Mouse (Mus musculus) embryo, embryonic 10 days (tissue): ENCODE results near the gene Tsnaxip1.
"Not testable (repeated sequence)": the region's sequence is repeated elsewhere in the genome, so short reads cannot be mapped to it uniquely, and the experiment has no call there.

Experiments
- DNase-seq: peaks from one replicate; pipeline ENCODE4 v3.0.0-alpha.2; 2015; ENCODE audit warnings: low spot score

Tsnaxip1 gene

DNA sequence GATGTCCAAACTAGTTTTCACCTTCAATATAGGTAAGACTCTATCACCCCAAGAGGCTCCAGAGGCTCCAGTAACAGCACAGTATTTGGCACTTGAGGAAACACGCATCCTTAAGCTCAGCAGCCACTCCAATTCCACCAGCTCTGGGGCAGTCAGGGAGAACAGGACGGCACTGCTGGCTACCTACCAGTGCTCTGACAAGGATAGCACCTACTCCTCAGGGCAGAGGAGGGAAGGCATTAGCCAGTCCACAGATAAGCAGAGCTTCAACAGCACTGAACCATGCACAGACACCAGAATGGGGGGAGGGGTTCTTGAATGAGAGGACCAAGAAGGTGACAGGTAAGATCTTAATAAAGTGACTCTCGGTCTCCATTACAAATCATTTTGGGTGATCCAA lies 7.9 kb upstream of the Tsnaxip1 start:
- no peak for DNase-seq

DNA sequence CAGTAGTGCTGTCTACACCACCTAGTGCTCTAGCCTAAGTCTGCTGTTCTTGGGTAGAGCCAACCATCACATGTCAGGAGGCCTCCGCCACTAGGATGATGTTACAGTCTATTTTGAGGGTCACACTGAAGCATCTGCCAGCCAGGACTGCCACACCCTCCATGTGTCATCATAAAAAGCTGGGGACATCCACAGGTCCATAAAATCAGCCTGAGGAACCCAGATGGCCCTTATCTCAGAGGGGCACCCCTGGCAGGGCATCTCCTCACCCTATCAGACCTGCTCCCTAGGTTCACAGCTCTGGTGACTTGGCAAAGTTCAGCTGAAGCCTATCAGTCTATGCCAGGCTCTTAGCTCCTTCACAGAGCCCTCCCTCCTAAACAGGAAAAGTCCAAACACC lies 6.6 kb upstream of the Tsnaxip1 start:
- no peak for DNase-seq

DNA sequence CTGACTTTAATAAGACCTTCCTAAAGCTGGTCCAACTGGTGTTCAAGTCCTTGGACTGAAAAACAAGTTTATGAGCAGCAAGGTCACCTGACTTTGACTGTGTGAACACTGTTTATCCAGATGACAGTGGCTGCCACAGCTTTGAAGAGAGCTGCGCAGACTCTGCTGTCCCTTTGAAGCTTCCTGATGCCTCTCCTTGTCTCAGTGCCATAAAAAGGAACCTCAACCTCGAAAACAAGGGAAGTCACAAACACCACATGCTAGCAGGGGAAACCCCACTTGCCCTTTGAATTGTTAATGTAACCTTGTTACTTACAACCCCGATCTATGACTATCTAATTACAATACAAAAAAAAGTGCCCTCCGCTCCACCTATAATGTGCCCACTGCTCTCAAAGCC lies 2.0 kb upstream of the Tsnaxip1 start:
- DNase-seq: no peak

DNA sequence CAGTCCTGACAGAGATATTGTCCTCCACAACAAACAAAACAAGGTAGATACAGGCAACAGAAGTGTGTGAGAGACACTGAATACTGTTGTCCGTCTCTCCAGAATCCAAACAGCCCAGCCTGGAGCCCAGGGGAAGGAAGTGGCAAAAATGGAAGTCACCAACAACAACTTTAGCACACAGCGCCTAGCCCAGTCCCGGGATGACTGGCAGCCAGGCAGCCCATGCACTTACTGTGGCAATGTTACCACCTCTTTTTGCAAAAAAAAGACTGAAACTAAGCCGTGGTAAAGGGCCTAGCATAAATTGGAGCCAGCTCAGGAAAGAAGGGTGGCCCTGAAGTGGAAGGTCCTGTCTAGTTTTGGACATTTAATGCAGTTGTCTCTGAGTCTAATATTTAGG lies 1.2 kb upstream of the Tsnaxip1 start:
- DNase-seq: peak; percentile 9

DNA sequence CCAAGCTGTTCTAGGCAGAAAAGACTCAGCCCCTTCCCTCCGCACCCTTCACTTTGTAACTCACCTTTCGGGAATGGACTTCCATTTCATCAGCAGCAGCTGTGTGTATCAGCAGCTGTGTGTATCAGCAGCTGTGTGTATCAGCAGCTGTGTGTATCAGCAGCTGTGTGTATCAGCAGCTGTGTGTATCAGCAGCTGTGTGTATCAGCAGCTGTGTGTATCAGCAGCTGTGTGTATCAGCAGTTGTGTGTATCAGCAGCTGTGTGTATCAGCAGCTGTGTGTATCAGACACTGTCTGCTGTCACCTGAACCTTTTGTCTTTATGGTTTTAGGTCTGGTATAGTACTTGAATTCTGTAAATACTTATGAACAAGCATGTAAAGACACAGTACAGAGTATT lies 6.2 kb downstream of the Tsnaxip1 start:
- DNase-seq: not testable (repeated sequence)

DNA sequence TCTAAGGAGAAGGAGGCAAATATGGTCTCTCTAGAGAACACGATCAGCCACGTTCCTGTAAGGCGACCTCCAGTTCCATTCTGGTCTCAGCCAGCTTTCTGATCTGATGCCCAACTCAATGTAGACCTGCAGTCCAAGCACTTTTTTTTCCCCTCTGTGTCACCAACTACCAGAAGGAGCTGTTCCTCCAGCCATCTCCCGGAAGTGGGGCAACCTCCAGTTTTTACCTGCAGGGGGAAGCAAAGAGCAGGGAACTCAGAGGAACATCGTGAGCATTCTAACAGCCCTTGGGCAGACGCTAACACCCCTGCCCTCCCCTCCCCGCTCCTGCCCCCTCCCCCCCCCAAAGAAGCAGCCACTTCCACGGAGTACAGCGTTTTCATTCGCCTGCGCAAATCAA lies 7.8 kb downstream of the Tsnaxip1 start:
- peak; percentile 39 for DNase-seq

DNA sequence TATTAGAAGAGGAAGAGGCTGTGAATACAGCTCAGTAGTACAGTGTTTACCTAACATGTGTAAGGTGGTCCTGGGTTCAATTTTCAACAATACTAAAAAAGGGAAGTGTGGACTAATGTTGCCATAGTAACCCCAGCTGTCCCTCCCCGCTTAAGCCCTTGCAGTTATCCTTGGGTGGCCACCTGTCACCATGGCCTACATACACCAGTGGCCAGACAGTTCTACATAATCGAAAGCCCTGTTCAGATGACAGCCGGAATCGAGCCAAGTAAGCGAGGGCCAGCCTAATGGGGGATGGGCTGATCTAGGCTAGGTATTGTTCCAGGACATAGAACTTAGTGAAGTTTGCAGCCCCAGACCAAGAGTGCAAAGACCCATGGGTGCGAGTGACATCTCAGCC lies 9.5 kb downstream of the Tsnaxip1 start:
- DNase-seq: no peak

DNA sequence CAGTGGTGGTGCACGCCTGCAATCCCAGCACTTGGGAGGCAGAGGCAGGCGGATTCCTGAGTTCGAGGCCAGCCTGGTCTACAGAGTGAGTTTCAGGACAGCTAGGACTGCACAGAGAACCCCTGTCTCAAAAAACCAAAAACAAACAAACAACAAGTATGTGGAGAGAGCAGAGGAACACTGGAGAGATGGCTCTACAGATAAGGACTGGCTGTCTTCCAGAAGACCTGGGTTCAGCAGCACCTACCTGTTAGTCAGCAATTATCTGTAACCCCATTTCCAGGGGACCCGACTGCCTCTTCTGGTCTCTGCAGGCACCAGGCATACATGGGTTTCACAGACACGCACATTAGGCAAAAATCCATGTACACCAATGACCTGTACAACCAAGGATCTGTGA lies 11.7 kb downstream of the Tsnaxip1 start:
- DNase-seq: no peak

DNA sequence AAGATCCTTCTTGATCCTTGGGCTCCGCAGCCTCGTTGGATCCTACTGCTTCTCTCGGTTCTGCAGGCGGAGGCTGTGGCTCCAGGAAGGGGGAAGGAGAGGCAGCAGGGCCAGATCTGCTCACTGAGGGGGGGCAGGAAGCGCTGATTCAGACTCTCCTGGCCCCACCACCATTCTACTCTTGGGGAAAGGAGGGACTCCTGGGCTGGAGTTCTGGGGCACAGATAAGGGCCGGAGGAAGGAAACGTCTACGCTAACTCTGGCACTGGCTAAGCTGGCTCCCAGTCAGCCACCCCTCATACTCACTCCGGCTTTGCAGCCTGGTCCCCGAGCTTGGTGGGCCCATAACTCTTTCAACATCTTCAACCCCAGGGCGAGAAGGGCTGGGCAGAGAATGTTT lies 19.1 kb downstream of the Tsnaxip1 start:
- no peak for DNase-seq

DNA sequence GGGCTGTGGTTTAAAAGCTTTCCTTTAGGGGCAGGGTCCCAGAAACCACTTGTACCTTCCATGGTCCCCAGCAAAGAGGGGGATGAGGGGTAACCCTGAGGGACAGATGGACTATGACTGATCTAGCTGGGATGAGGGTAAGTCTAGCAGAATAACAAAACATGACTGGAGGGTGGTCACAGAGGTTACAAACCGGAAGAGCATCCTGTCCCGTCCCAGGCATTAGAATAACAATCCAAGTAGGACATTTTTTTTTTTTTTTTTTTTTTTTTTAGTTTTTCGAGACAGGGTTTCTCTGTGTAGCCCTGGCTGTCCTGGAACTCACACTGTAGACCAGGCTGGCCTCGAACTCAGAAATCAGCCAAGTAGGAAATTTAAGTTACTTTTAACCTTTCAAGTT lies 22.5 kb downstream of the Tsnaxip1 start:
- no peak for DNase-seq

DNA sequence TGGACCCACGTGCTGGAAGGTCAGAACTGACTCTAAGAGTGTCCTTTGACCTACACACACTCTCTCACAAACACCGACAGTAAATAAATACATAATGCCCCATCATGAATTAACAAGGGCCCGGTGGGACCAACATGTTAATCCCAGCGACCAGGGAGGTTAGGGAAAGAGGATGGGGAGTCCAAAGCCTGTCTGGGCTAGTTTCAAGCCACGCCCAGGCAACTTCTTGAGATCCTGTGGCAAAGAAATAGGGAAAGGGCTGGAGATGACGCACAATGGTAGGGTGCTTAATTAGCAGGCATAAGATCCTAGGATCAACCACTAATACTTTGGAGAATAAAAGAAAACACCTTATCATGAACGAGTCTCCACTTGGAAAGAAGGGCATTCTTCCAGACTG lies 23.1 kb downstream of the Tsnaxip1 start:
- no peak for DNase-seq

DNA sequence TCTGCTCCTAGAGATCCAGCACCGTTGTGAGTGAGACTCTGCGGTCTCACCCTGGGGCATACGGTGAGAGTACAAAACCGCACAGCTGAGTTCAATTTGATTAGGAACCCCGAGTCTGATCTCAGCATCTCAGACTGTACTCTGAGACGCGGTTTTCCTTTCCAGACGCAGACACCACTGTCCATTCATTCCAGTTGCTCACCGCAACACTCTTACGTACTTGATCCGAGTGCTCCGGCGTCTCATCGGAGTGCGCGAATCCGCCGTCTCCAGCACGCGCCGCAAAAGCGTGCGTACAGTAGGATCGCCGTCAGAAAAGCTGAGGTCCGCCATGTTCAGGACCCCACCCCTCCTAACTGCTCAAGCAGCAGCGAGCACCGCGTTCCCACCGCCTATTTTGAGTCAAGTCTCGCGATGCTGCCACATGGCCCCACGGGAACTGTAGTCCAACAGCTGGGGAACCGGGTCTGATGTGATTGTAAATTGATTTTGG lies 24.2 kb downstream of the Tsnaxip1 start:
- peak; percentile 99 for DNase-seq

DNA sequence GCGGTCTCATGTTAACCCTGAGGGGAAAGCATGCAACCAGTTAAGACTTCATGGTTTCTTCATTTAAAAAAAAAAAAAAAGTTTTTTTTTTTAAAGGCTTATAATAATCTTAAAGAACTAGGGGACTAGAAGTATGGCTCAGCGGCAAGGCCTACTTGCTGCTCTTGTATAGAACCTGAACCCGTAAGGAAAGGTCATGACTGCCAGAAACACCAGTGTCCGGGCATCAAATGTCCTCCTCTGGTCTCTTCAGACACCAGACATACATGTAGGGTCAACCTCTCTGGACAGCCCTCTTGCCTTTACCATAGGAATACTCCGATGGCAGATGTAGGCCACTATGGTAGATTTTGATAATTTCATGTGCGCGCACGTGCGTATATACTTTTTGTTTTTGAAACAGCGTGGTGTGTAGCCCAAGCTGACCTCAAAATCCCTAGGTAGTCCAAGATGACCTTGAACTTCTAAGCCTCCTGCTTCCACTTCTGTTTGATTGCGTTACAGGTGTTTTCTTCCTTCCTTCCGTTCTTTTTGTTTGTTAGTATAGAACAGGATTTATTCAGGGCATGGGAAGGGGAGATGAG lies 24.7 kb downstream of the Tsnaxip1 start:
- DNase-seq: no peak

DNA sequence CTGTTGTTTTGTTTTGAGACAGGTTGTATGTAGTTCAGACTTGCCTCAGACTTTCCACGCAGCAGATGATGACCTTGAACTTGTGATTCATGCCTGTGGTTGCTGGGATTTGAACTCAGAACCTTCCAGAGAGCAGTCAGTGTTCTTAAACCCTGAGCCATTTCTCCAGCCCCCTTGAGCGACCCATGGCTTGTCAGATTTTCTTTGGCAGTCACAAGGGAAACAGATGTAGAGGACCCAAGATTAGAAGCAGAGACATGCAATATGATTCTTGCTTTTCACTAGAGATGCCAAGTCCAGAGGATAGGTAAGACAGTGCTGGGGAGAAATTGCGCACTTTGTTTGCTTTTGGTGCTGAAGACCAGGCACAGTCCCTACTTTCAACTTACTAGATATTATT lies 25.6 kb downstream of the Tsnaxip1 start, which contains the start of gene Cenpt:
Cenpt (minus strand) TSS at position 101 of the 400 bp plus-strand sequence.
- DNase-seq: no peak

DNA sequence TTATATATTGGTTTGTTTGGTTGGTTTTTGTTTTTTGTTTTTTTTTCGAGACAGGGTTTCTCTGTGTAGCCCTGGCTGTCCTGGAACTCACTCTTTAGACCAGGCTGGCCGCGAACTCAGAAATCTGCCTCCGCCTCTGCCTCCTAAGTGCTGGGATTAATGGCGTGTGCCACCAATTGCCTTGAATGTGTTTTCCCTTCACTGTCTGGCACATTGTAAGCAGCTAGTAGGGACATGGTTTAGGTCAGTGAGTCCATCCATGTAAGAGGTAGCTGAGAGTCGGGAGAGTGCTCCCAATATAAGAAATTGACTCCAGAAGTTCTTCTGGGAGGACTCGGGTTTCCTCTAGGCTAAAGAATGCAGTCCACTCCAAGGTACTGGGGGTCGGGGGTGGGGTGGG lies 26.8 kb downstream of the Tsnaxip1 start:
- DNase-seq: peak; percentile 27

DNA sequence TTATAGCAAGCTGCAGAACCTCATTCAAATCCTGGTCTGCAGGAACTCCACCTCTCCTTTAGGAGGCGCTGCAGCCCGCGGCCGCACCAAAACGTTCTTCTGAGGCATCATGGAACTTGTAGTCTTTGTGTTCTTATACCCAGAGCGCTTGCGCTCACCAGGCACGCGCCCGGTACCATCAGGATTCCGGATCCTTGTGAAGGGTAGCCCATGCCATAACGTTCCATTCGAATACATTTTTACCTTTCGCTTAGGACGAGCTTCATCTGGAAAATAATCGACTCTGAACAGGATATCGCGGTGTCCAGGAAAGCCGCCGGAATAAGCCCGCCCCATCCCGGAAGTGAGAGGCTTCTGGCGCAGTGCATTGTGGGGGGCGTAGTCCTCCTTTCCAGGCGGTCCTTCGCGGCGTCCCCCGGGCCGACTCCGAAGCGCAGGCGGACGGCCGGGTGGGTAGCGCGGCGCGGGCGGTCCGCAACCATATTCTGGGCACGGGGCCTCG lies 27.2 kb downstream of the Tsnaxip1 start, which contains the start of gene Thap11:
Thap11 (plus strand) TSS at position 418 of the 502 bp plus-strand sequence.
- peak; percentile 95 for DNase-seq

DNA sequence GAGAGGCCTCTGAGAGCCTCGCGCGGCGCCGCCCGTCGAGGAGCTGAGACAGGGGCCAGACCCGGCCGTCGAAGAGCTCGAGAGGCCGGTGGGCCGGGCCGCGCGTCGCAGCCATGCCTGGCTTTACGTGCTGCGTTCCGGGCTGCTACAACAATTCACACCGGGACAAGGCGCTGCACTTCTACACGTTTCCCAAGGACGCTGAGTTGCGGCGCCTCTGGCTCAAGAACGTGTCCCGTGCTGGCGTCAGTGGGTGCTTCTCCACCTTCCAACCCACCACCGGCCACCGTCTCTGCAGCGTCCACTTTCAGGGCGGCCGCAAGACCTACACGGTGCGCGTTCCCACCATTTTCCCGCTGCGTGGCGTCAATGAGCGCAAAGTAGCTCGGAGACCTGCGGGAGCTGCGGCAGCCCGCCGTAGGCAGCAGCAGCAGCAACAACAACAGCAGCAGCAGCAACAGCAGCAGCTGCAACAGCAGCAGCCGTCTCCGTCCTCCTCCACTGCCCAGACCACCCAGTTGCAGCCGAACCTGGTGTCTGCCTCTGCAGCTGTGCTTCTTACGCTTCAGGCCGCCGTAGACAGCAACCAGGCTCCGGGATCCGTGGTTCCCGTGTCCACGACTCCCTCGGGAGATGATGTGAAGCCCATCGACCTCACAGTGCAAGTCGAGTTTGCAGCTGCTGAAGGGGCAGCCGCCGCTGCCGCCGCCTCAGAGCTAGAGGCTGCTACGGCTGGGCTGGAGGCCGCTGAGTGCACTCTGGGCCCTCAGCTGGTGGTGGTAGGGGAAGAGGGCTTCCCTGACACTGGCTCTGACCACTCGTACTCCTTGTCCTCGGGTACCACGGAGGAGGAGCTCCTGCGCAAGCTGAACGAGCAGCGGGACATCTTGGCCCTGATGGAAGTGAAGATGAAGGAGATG lies 28.0 kb downstream of the Tsnaxip1 start:
- DNase-seq: peak; percentile 63

DNA sequence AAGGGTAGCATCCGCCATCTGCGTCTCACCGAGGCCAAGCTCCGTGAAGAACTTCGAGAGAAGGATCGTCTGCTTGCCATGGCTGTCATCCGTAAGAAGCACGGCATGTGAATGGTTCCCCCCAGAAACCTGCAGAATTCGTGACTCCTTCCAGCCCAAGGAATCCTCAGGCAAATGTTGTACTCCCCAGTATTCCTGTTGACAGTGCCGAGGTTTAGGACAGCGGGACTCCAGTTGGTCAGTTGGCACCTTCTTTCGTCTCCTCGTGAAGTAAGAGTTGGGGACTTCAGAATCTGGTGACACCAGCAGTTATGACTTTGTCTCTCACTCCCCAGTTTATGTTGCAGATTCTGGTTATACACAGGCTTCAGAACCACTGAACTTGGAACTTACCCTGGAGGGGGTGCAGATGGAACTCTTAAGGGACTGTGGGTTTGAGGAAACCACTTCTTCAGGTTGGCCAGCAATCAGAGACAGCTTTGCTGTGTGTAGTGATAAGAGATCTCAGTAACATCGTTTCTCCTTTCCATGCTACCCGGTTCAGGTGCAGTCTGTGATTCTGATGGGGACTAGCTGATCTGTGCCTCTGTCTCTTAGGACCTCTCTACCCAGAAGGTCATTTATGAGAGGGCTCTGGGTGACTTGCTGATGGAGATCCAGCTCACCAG lies 28.8 kb downstream of the Tsnaxip1 start:
- DNase-seq: no peak

DNA sequence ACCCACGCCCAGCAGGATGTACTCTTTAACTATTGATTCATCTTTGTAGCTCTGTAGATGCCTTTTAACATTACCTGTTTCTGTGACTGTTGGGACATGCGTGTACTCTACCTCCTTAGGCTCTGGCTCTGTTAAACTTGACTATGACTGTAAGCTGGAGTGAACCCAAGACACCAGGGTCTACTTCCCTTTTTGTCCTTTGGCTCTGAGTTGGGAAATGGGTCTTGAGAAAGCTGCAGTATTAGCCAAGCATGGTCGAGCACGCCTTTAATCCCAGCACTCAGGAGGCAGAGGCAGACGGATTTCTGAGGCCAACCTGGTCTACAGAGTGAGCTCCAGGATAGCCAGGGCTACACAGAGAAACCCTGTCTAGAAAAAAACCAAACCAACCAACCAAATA lies 31.0 kb downstream of the Tsnaxip1 start:
- DNase-seq: no peak

DNA sequence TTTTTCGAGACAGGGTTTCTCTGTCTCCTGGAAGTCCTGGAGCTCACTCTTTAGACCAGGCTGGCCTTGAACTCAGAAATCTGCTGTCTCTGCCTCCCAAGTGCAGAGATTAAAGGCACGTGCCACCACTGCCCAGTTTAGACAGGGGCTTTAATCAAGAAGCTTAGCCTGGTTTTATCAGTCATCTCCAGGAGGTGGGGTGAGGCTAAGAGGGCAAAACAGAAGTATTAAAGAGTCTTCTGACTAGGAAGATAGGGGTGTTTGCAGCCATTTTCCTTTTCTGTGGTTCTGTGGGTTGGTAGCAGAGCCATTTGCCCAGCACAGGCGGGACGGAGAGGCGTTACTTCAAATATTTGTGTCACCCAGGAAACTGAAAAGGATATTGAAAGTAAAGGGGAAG lies 31.8 kb downstream of the Tsnaxip1 start:
- no peak for DNase-seq

DNA sequence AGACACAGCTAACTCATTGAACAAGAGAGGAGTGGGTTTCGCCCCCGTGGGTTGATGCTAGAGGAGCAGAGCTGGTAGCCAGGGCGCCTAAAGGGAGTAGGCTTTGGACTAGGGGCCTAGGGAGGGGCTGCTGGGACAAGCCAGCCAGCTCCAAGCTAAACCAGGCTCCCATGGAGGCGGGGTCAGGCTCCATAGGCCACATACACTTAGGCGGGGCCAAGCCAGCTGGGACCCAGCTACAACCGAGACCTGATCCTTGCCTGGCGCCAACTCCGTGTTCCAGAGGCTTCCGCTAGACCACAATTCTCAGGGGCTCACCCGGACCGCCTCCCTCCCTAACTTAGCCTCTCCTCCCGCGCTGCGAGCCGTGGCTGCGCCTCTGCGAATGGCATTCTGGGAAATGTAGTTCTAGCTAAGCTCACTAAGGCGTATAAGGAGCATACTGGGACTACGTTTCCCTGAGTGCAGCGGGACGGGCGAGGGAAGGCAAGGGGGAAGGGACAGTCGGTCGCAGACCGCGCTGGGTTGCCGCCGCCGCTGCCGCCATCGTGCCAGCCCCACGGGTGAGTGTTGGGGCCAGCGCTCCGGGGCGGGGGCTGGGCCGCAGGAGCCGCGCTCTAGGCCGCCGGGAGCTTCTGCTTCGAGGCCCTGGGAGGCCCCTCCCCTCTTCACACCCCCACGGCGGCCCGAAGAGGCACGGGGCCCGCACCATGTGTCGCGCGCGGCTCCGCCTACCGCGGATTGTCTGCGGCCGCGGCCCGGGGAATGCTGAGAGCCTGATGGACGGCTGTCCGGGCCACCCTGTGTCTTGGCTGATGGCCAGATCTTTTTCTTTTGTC lies 32.8 kb downstream of the Tsnaxip1 start, which contains the start of gene Nutf2:
Nutf2 (plus strand) TSS at position 438 of the 839 bp plus-strand sequence.
- peak; percentile 100 for DNase-seq
